Mouse (Mus musculus) G1E (cell line): ENCODE measurements around the gene Ddx55.
"Not testable (repeated sequence)": the region's sequence is repeated elsewhere in the genome, so short reads cannot be mapped to it uniquely, and the experiment has no call there.

Experiments used
- CTCF ChIP-seq: IDR thresholded peaks from 2 replicates; pipeline ENCODE4 v1.5.1; 2012; ENCODE audit warnings: low read depth, low read length, inconsistent platforms, mixed read lengths
- GATA1 ChIP-seq: IDR thresholded peaks from 2 replicates; pipeline ENCODE4 v1.6.1; 2012; ENCODE audit warnings: borderline replicate concordance, low read length, inconsistent platforms, mixed read lengths
- GATA2 ChIP-seq: IDR thresholded peaks from 2 replicates; pipeline ENCODE4 v1.6.1; 2012; ENCODE audit warnings: low read depth, low read length, inconsistent platforms, borderline replicate concordance

DNA sequence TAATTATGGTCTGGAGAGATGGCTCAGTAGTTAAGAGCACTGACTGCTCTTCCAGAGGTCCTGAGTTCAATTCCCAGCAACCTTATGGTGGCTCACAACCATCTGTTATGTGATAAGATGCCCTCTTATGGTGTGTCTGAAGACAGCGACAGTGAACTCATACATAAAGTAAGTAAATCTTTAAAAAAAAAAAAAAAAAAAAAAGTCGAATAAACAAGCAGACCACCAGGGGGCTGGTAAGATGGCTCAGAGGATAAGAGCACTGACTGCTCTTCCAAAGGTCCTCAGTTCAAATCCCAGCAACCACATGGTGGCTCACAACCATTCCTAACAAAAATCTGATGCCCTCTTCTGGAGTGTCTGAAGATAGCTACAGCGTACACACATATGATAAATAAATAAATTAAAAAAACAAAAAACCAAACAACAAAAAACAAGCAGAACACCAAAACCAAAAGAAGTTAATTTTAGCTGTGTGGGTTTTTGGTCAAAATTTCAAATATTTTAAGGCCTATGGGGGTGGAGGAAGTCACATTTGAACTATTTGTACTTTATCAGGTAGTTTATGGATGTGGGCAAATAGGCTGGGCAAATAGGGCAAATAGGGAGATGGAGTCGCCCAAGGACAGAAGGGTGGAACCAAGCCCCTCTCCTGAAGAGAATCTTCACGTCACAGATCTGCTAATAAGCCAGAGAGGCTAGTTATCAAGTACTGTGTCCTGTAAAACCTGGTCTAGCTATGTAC lies 1.1 kb upstream of the Ddx55 start:
- not testable (repeated sequence) for TF ChIP-seq CTCF, GATA2, GATA1
